ENCODE assay signal across 8 mouse cellular contexts in the genomic region with DNA sequence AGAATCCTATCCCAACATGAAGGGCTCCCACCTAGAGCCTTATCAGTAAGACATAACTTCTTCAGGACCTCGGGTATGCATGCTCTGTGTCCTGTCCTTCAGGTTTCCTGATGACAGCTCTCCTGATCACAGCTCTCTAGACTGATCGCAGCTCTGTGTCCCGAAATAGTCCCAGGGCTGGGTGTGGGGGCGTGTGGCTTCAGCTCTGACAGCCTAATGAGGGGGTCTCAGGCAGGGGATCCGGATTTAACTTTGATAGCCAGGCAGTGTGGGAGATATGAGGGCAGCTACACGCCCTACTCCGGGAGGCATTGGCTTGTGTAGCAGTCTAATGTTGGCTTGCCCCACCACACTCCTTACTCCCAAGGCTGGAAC. TPM values are rescaled to one million over a fixed set of nuclear protein-coding genes. Genes with fewer than 3 reads are reported as not detected.
DNase-seq lines count a peak whose midpoint lies in the region; ATAC-seq and TF ChIP-seq lines count a peak whose summit lies in the region.

No protein-coding gene starts in this region.

- H3K4me2 ChIP-seq in hindbrain, embryonic 12.5 days (replicated peaks) = peak overlapping the region; percentile 67

- intact Hi-C loops in heart, postnatal 10 days (cut with DNase I) = no loop called here

- peak; percentile 85 for DNase-seq in heart, embryonic 10.5 days (ENCODE audit: low spot score)
- no peak for DNase-seq in heart, postnatal 10 days
- DNase-seq in MEL (ENCODE audit: low read depth, low spot score) = peak; percentile 47
- no peak for DNase-seq in midbrain, embryonic 10.5 days (ENCODE audit: low spot score)
- no peak for DNase-seq in spleen, postnatal 10 days (ENCODE audit: low spot score in 2 of 2)
- no peak for DNase-seq in natural killer cell, adult 2 months (ENCODE audit: low spot score in 2 of 2)
- DNase-seq in left cerebral cortex, adult 11 months (ENCODE audit: low spot score) = no peak

- no peak for TF ChIP-seq RAD21 in MEL (IDR thresholded peaks at IDR 0.05; ENCODE audit: low read depth, low read length)

- TF ChIP-seq CTCF in MEL (IDR thresholded peaks at IDR 0.05 in 2 of 3, conservative IDR thresholded peaks at IDR 0.05 in 1 of 3; ENCODE audit: control insufficient read depth in 1 of 3, insufficient read depth in 1 of 3, low read depth in 2 of 3, low read length in 3 of 3, poor library complexity in 1 of 3, severe bottlenecking in 1 of 3) = no peak

- H3K36me3 ChIP-seq in heart, embryonic 10.5 days = no peaks in the 10 kb centered on the region
- H3K36me3 ChIP-seq in MEL (ENCODE audit: control insufficient read depth in 1 of 2, insufficient read depth in 2 of 2, low read length in 2 of 2) = peaks cover 0 to 4% of the 10 kb centered on the region in 2 experiments; a peak in 1 of 4 replicates
- no peaks in the 10 kb centered on the region for H3K36me3 ChIP-seq in hindbrain, embryonic 12.5 days
- no peaks in the 10 kb centered on the region for H3K36me3 ChIP-seq in midbrain, embryonic 10.5 days

- peak overlapping the region; percentile 71 for H3K4me3 ChIP-seq in heart, embryonic 10.5 days
- peak overlapping the region; percentile 83 to 86 for H3K4me3 ChIP-seq in MEL (ENCODE audit: control insufficient read depth in 1 of 2, insufficient read depth in 1 of 2, low read depth in 2 of 2, low read length in 2 of 2)
- H3K4me3 ChIP-seq in hindbrain, embryonic 12.5 days = peak overlapping the region; percentile 49
- H3K4me3 ChIP-seq in midbrain, embryonic 10.5 days = peak overlapping the region; percentile 66

- peaks cover 59% of the 10 kb centered on the region for H3K27me3 ChIP-seq in heart, embryonic 10.5 days (ENCODE audit: insufficient read depth, poor library complexity, severe bottlenecking)
- H3K27me3 ChIP-seq in MEL (ENCODE audit: control insufficient read depth in 1 of 2, insufficient read depth in 2 of 2, low read length in 2 of 2) = no peaks in the 10 kb centered on the region
- H3K27me3 ChIP-seq in hindbrain, embryonic 12.5 days = peaks cover 12% of the 10 kb centered on the region
- H3K27me3 ChIP-seq in midbrain, embryonic 10.5 days (ENCODE audit: low read depth, poor library complexity, severe bottlenecking) = peaks cover 13% of the 10 kb centered on the region

- WGBS in heart, embryonic 10.5 days = 4% methylated on average over 7 of the region's 7 CpGs
- WGBS in hindbrain, embryonic 12.5 days = 30% methylated on average over 7 of the region's 7 CpGs
- WGBS in midbrain, embryonic 10.5 days = 30% methylated on average over 7 of the region's 7 CpGs

- no peak for ATAC-seq in hindbrain, embryonic 12.5 days (ENCODE audit: low FRiP score)

- TF ChIP-seq POLR2A in MEL (IDR thresholded peaks at IDR 0.05; ENCODE audit: control insufficient read depth in 1 of 2, insufficient read depth in 1 of 2, low read depth in 1 of 2, low read length in 2 of 2, poor library complexity in 1 of 2) = no peak

- no peak for TF ChIP-seq EP300 in MEL (IDR thresholded peaks at IDR 0.05; ENCODE audit: low read depth in 1 of 2, low read length in 2 of 2)

- H3K9me3 ChIP-seq in heart, embryonic 10.5 days = no peaks in the 10 kb centered on the region
- no peaks in the 10 kb centered on the region for H3K9me3 ChIP-seq in MEL (replicated peaks; ENCODE audit: insufficient read depth, low read length)
- no peaks in the 10 kb centered on the region for H3K9me3 ChIP-seq in hindbrain, embryonic 12.5 days (replicated peaks)
- H3K9me3 ChIP-seq in midbrain, embryonic 10.5 days (replicated peaks) = no peaks in the 10 kb centered on the region

- peak overlapping the region; percentile 77 for H3K27ac ChIP-seq in heart, embryonic 10.5 days
- H3K27ac ChIP-seq in MEL (ENCODE audit: control insufficient read depth, low read depth, low read length) = no peak overlapping the region
- H3K27ac ChIP-seq in hindbrain, embryonic 12.5 days = no peak overlapping the region
- H3K27ac ChIP-seq in midbrain, embryonic 10.5 days (replicated peaks) = no peak overlapping the region

- H3K79me2 ChIP-seq in MEL (ENCODE audit: control insufficient read depth, insufficient read depth, low read length, poor library complexity) = no peaks in the 10 kb centered on the region

- H3K4me1 ChIP-seq in heart, embryonic 10.5 days = peaks cover 37% of the 10 kb centered on the region
- H3K4me1 ChIP-seq in MEL (ENCODE audit: control insufficient read depth in 1 of 2, insufficient read depth in 2 of 2, low read length in 2 of 2) = peaks cover 5 to 9% of the 10 kb centered on the region in 2 experiments
- no peaks in the 10 kb centered on the region; the same call in 1 of the 2 replicates for H3K4me1 ChIP-seq in hindbrain, embryonic 12.5 days
- peaks cover 13% of the 10 kb centered on the region for H3K4me1 ChIP-seq in midbrain, embryonic 10.5 days

- peak overlapping the region; percentile 66 for H3K9ac ChIP-seq in MEL (ENCODE audit: control insufficient read depth, low read depth, low read length, poor library complexity, severe bottlenecking)
- no peak overlapping the region for H3K9ac ChIP-seq in hindbrain, embryonic 12.5 days

TF ChIP-seq in MEL, 35 proteins besides CTCF, POLR2A, EP300 and RAD21 (continues in another document):
- TF ChIP-seq MYB (IDR thresholded peaks at IDR 0.05; ENCODE audit: low read depth, low read length) (no peak), BHLHE40 (IDR thresholded peaks at IDR 0.05; ENCODE audit: borderline replicate concordance, low read depth, low read length) (no peak), NRF1 (IDR thresholded peaks at IDR 0.05; ENCODE audit: insufficient read depth, low read depth, low read length, poor library complexity, severe bottlenecking) (no peak), GABPA (IDR thresholded peaks at IDR 0.05; ENCODE audit: low read depth, low read length) (no peak), NELFE (IDR thresholded peaks at IDR 0.05; ENCODE audit: low read depth, low read length) (no peak), MXI1 (IDR thresholded peaks at IDR 0.05; ENCODE audit: low read depth, low read length) (no peak), TAL1 (IDR thresholded peaks at IDR 0.05; ENCODE audit: low read length) (no peak), POLR2AphosphoS5 (IDR thresholded peaks at IDR 0.05; ENCODE audit: borderline replicate concordance, low read depth, low read length) (no peak), TCF12 (IDR thresholded peaks at IDR 0.05; ENCODE audit: low read depth, low read length) (no peak), GATA1 (IDR thresholded peaks at IDR 0.05; ENCODE audit: low read depth, low read length) (no peak), MAZ (IDR thresholded peaks at IDR 0.05; ENCODE audit: low read depth, low read length) (no peak), ETS1 (IDR thresholded peaks at IDR 0.05; ENCODE audit: low read depth, low read length) (no peak), E2F4 (IDR thresholded peaks at IDR 0.05; ENCODE audit: borderline replicate concordance, low read depth, low read length) (no peak)

RNA-seq across cellular contexts. Expression of a gene that starts 0.8 kb away (rescaled TPM):
- 37.1 and 47.9 TPM in 2 replicates for polyA plus RNA-seq in heart, embryonic 10.5 days (2016; fragmentation: Nextera tagmentation; extraction: Ambion mirVana)
- 10 to 100 TPM; 78.7 to 84.2 TPM for total RNA-seq in heart, postnatal 10 days (2021)
- 5.0 and 5.2 TPM in 2 replicates for total RNA-seq in MEL (2012; rRNA removed)
- polyA plus RNA-seq in MEL (2012; ENCODE audit: insufficient read depth in 1 of 2, insufficient read length in 2 of 2, low read depth in 1 of 2, low replicate concordance in 2 of 2, missing spikeins in 1 of 2) = 1 to 10 TPM in 1 of 2 experiments, not detected in 1; 5.5 TPM
- polyA plus RNA-seq in hindbrain, embryonic 12.5 days (2016; fragmentation: Nextera tagmentation; extraction: Ambion mirVana) = 30.8 and 31.4 TPM in 2 replicates
- polyA plus RNA-seq in midbrain, embryonic 10.5 days (2016; fragmentation: Nextera tagmentation; extraction: Ambion mirVana) = 24.6 and 29.4 TPM in 2 replicates

RNA-seq across cellular contexts. Expression of a gene that starts 13.2 kb away (rescaled TPM):
- 576 and 657 TPM in 2 replicates for polyA plus RNA-seq in heart, embryonic 10.5 days (2016; fragmentation: Nextera tagmentation; extraction: Ambion mirVana)
- total RNA-seq in heart, postnatal 10 days (2021) = 1,000 to 10,000 TPM; 1,002 to 1,034 TPM
- total RNA-seq in MEL (2012; rRNA removed) = 3,378 and 3,556 TPM in 2 replicates
- polyA plus RNA-seq in MEL (2012; ENCODE audit: insufficient read depth in 1 of 2, insufficient read length in 2 of 2, low read depth in 1 of 2, low replicate concordance in 2 of 2, missing spikeins in 1 of 2) = 1,000 to 10,000 TPM in 1 of 2 experiments, 100 to 1,000 TPM in 1; 994 to 2,154 TPM
- 532 and 694 TPM in 2 replicates for polyA plus RNA-seq in hindbrain, embryonic 12.5 days (2016; fragmentation: Nextera tagmentation; extraction: Ambion mirVana)
- 699 and 827 TPM in 2 replicates for polyA plus RNA-seq in midbrain, embryonic 10.5 days (2016; fragmentation: Nextera tagmentation; extraction: Ambion mirVana)

RNA-seq across cellular contexts. Expression of a gene that starts 13.2 kb away (rescaled TPM):
- polyA plus RNA-seq in heart, embryonic 10.5 days (2016; fragmentation: Nextera tagmentation; extraction: Ambion mirVana) = 482 and 487 TPM in 2 replicates
- 100 to 1,000 TPM; 499 to 513 TPM for total RNA-seq in heart, postnatal 10 days (2021)
- total RNA-seq in MEL (2012; rRNA removed) = 359 and 370 TPM in 2 replicates
- polyA plus RNA-seq in MEL (2012; ENCODE audit: insufficient read depth in 1 of 2, insufficient read length in 2 of 2, low read depth in 1 of 2, low replicate concordance in 2 of 2, missing spikeins in 1 of 2) = 100 to 1,000 TPM in 1 of 2 experiments, not detected in 1; 326 TPM
- 375 and 435 TPM in 2 replicates for polyA plus RNA-seq in hindbrain, embryonic 12.5 days (2016; fragmentation: Nextera tagmentation; extraction: Ambion mirVana)
- 496 and 518 TPM in 2 replicates for polyA plus RNA-seq in midbrain, embryonic 10.5 days (2016; fragmentation: Nextera tagmentation; extraction: Ambion mirVana)

RNA-seq across cellular contexts. Expression of a gene that starts 29.5 kb away (rescaled TPM):
- polyA plus RNA-seq in heart, embryonic 10.5 days (2016; fragmentation: Nextera tagmentation; extraction: Ambion mirVana) = 7.4 and 19.8 TPM in 2 replicates
- 100 to 1,000 TPM in 1 of 2 experiments, 10 to 100 TPM in 1; 34.9 to 119 TPM for total RNA-seq in heart, postnatal 10 days (2021)
- total RNA-seq in MEL (2012; rRNA removed) = 11.7 and 13.5 TPM in 2 replicates
- 10 to 100 TPM in 1 of 2 experiments, not detected in 1; 15.8 TPM for polyA plus RNA-seq in MEL (2012; ENCODE audit: insufficient read depth in 1 of 2, insufficient read length in 2 of 2, low read depth in 1 of 2, low replicate concordance in 2 of 2, missing spikeins in 1 of 2)
- 25.6 and 26.8 TPM in 2 replicates for polyA plus RNA-seq in hindbrain, embryonic 12.5 days (2016; fragmentation: Nextera tagmentation; extraction: Ambion mirVana)
- polyA plus RNA-seq in midbrain, embryonic 10.5 days (2016; fragmentation: Nextera tagmentation; extraction: Ambion mirVana) = 17.7 and 20.7 TPM in 2 replicates

RNA-seq across cellular contexts. Expression of a gene that starts 31.8 kb away (rescaled TPM):
- 61.6 and 75.7 TPM in 2 replicates for polyA plus RNA-seq in heart, embryonic 10.5 days (2016; fragmentation: Nextera tagmentation; extraction: Ambion mirVana)
- 10 to 100 TPM; 19.7 to 22.9 TPM for total RNA-seq in heart, postnatal 10 days (2021)
- total RNA-seq in MEL (2012; rRNA removed) = 38.5 and 48.5 TPM in 2 replicates
- 10 to 100 TPM in 1 of 2 experiments, not detected in 1; 45.6 TPM for polyA plus RNA-seq in MEL (2012; ENCODE audit: insufficient read depth in 1 of 2, insufficient read length in 2 of 2, low read depth in 1 of 2, low replicate concordance in 2 of 2, missing spikeins in 1 of 2)
- 54.6 and 59.4 TPM in 2 replicates for polyA plus RNA-seq in hindbrain, embryonic 12.5 days (2016; fragmentation: Nextera tagmentation; extraction: Ambion mirVana)
- 82.0 and 82.4 TPM in 2 replicates for polyA plus RNA-seq in midbrain, embryonic 10.5 days (2016; fragmentation: Nextera tagmentation; extraction: Ambion mirVana)

Comparison
In these comparisons a context has a peak if more than half of its experiments do, and no peak if none do; other contexts are left out.
1. DNase-seq: peak in heart, embryonic 10.5 days (single experiment) and MEL (single experiment); none in heart, postnatal 10 days (0 of 2), midbrain, embryonic 10.5 days (single experiment), spleen, postnatal 10 days (0 of 2), natural killer cell, adult 2 months (0 of 2) and left cerebral cortex, adult 11 months (single experiment).
2. Peak in every context shown above with its lines, with median percentiles within 50 percentile points of each other: H3K4me3 ChIP-seq.